Mouse (Mus musculus): ENCODE data around the gene Nemp1. TPM values are rescaled to one million over a fixed set of nuclear protein-coding genes. Genes with fewer than 3 reads are reported as not detected.
"Not testable (repeated sequence)": the region's sequence is repeated elsewhere in the genome, so short reads cannot be mapped to it uniquely, and the experiment has no call there.

Nemp1 gene
- polyA plus RNA-seq, 1 experiment from 2014 or later = 10.2 TPM

DNA sequence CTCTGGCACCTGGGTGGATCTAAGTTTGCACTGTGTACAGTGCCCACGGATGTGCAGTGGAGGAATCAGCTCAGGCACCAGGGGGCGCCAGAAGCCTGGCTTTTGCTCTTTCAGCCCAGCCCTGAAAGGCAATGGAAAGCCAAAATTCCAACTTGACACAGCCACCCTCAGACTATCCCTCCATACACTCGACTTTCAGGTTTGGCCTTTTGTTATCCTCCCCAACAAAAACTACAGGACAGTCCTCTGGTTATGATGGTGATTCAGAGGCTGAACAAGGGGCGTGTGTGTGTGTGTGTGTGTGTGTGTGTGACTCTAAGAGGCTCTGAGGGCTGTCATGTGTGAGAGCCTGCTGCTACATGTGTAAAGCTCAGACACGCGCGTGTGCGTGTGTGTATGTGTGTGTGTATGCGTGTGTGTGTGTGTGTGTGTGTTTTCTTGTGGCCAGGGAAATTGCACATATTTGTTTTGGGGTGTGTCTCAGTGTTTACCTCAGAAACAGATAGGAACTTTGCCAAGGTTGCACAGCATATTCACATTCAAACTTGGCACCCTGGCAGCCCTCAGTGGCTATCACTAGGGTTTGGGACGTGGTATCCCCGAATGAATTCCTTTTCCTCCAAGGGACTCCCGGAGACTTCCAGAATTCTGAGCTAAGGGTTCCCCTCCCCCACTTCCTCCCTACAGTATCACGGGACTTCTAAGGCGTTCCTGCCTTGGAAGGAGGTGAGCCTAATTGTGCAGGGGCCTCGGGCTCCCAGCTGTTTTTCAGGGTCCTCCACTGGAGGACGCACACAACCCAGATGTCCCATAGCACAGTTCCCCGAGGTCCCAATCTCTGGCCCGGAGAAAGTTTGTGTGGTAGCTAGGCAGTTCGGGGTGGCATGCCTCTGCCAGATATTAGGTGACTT is 24.6 kb upstream of the Nemp1 start:
- Histone ChIP-seq H3K4me1 (ENCODE audit: control insufficient read depth, insufficient read depth, low read length) (peaks cover 14% of the 10 kb centered on the region), H3K27ac (ENCODE audit: low read length) (peak overlapping the region; percentile 88), H3K36me3 (ENCODE audit: control insufficient read depth, insufficient read depth, low read length) (no peaks in the 10 kb centered on the region), H3K9ac (replicated peaks; ENCODE audit: low read depth, low read length) (peak overlapping the region; percentile 41; the same call in 1 of the 2 replicates), H3K9me3 (ENCODE audit: control insufficient read depth, low read depth, low read length) (no peaks in the 10 kb centered on the region), H3K4me3 (ENCODE audit: low read depth, low read length) (peak overlapping the region; percentile 48), H3K4me2 (replicated peaks; ENCODE audit: low read depth, low read length) (peak overlapping the region; percentile 66), H3K27me3 (ENCODE audit: control insufficient read depth, insufficient read depth, low read length) (no peaks in the 10 kb centered on the region)
- WGBS = 8% methylated on average over 19 of the region's 19 CpGs
- peak; percentile 77 for ATAC-seq (ENCODE audit: insufficient number of reproducible peaks, insufficient read depth, low FRiP score, low read depth)

DNA sequence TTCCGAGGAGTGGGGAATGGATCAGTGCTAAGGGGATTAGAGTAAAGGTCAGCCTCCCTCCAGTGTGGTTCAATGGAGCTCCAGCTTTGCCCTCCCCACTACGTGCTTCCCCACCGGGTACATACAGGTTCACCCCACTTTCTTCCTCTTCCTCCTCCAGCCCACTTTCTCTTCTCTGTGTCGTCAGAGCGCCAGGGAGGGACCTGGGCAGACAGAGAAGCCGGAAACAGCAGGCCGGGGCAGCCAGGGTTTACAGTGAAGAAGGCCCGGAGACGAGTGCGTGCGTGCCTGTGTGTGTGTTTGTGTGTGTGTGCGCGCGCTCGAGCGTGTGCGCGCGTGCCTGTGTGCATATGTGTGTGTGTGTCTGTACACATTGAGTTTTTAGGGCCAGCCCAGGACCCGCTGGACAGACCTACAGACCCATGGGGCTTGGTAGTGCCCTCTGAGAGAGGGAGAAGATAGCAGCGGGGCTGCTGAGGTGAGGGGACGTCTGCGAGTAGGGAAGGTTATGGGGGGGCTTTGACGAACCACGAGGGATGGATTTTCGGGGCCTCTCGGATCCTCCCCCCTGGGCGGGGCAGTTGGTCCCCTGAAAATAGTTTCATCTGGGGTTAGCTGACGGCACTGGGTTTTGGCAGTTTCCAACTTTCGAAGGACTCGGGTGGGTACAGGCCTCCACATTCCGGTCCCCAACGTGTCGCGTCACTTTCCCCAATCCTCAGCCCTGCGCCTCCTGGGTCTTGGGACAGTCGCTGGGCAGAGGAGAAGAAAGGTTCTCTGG is 23.7 kb upstream of the Nemp1 start, which contains the start of gene Stat6:
TSS of gene Stat6 (plus strand) at position 215 of the 781 bp plus-strand sequence.
- Histone ChIP-seq H3K27me3 (ENCODE audit: control insufficient read depth, insufficient read depth, low read length) (no peaks in the 10 kb centered on the region), H3K36me3 (ENCODE audit: control insufficient read depth, insufficient read depth, low read length) (peaks cover under 1% of the 10 kb centered on the region; the same call in 1 of the 2 replicates), H3K4me3 (ENCODE audit: low read depth, low read length) (peak within 1 kb of the TSS; percentile 48), H3K4me2 (replicated peaks; ENCODE audit: low read depth, low read length) (peak within 1 kb of the TSS; percentile 66), H3K9ac (replicated peaks; ENCODE audit: low read depth, low read length) (peak within 1 kb of the TSS; percentile 41), H3K27ac (ENCODE audit: low read length) (peak within 1 kb of the TSS; percentile 88), H3K4me1 (ENCODE audit: control insufficient read depth, insufficient read depth, low read length) (peaks cover 14% of the 10 kb centered on the region), H3K9me3 (ENCODE audit: control insufficient read depth, low read depth, low read length) (no peaks in the 10 kb centered on the region)
- 4% methylated on average over 35 of the region's 37 CpGs for WGBS
- peak; percentile 60 for ATAC-seq (ENCODE audit: insufficient number of reproducible peaks, insufficient read depth, low FRiP score, low read depth)

DNA sequence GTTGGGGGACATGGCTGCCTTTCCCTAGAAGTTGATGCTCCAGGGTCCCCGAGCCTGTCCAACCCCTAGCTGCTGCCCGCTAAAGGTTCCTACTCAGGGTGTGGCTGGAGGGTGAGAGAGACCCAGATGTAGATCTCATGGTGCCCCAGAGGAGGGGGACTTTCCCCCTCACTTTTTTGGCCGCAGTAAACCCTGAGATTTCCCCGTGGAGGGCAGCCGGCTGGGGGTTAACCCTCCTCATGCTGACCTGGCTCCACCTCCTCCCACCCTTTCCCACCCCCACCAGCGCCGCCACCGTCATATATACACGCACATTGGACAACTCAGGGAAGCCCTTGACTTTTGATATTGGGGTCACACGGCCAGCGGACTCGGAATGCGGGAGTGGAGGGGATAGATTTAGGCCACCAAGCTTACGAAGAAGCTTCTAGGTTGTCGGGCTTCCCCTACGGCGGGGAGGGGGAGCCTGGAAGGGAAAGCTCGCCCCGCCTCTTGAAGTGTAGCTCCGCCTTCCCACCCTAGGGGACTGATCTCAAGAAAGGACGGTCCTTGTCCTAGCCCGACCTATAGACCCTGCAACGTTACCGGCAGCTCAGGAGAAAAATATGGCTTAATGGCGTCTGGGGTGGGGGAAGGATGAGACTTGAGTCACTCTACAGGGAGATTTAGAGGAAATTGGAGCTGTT is 23.0 kb upstream of the Nemp1 start:
- H3K27me3 ChIP-seq (ENCODE audit: control insufficient read depth, insufficient read depth, low read length) = no peaks in the 10 kb centered on the region
- peaks cover 14% of the 10 kb centered on the region for H3K4me1 ChIP-seq (ENCODE audit: control insufficient read depth, insufficient read depth, low read length)
- H3K27ac ChIP-seq (ENCODE audit: low read length) = peak overlapping the region; percentile 88
- H3K9me3 ChIP-seq (ENCODE audit: control insufficient read depth, low read depth, low read length) = no peaks in the 10 kb centered on the region
- peak; percentile 73 for ATAC-seq (ENCODE audit: insufficient number of reproducible peaks, insufficient read depth, low FRiP score, low read depth)
- H3K9ac ChIP-seq (replicated peaks; ENCODE audit: low read depth, low read length) = peak overlapping the region; percentile 41
- peak overlapping the region; percentile 48 for H3K4me3 ChIP-seq (ENCODE audit: low read depth, low read length)
- 2% methylated on average over 25 of the region's 25 CpGs for WGBS
- peaks cover 3% of the 10 kb centered on the region; the same call in 1 of the 2 replicates for H3K36me3 ChIP-seq (ENCODE audit: control insufficient read depth, insufficient read depth, low read length)
- H3K4me2 ChIP-seq (replicated peaks; ENCODE audit: low read depth, low read length) = peak overlapping the region; percentile 66

DNA sequence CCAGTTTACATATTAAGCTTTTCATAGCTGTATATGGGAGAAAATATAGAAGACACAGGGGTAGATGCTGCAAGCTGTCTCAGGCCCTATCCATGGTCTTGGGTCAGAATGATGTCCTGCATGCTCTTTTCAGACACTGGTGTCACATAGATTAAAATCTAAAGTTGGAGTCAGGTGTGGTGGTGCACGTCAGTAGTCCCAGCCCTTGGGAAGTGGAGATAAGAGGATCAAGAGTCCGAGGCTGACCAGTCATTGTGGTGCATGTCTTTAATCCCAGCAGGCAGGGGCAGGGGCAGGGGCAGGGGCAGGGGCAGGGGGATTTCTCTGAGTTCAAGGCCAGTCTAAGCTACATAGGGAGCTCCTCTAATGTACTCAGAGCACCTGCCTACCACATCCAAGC is 20.9 kb upstream of the Nemp1 start:
- Histone ChIP-seq H3K36me3 (ENCODE audit: control insufficient read depth, insufficient read depth, low read length) (peaks cover 11% of the 10 kb centered on the region; the same call in 1 of the 2 replicates), H3K27ac (ENCODE audit: low read length) (no peak overlapping the region), H3K4me1 (ENCODE audit: control insufficient read depth, insufficient read depth, low read length) (peaks cover 14% of the 10 kb centered on the region), H3K9ac (replicated peaks; ENCODE audit: low read depth, low read length) (no peak overlapping the region; the same call in 1 of the 2 replicates), H3K4me3 (ENCODE audit: low read depth, low read length) (no peak overlapping the region), H3K4me2 (replicated peaks; ENCODE audit: low read depth, low read length) (no peak overlapping the region), H3K27me3 (ENCODE audit: control insufficient read depth, insufficient read depth, low read length) (no peaks in the 10 kb centered on the region), H3K9me3 (ENCODE audit: control insufficient read depth, low read depth, low read length) (no peaks in the 10 kb centered on the region)
- ATAC-seq (ENCODE audit: insufficient number of reproducible peaks, insufficient read depth, low FRiP score, low read depth) = no peak
- WGBS = 67% methylated on average over 2 of the region's 2 CpGs

DNA sequence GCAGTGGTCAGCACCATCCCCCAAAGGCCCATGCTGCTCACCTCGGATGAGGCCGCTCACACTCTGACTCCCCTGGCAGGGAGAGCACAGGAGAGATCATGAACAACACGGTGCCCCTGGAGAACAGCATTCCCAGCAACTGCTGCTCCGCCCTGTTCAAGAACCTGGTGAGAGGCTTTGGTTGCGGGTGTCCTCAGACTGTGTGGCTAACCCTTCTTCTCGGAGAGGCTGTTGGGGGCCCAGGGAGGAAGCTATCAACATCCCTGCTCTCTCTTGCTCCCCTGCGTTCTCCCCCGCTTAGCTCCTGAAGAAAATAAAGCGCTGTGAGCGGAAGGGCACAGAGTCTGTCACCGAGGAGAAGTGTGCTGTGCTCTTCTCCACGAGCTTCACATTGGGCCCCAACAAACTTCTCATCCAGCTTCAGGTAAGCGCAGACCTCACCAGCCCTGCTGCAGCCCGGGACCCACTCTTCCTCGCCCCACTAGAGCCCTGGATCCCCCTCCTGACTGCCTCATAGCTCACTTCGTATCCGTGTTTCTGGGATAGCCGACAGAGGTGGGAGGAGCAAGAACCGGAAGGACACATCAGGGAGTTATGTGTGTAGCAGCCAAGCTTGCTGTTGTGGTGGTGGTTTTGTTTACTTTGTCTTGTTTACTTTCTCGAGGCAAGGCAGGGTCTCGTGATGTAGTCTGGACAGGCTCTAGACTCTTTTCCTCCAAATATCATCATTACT is 13.6 kb upstream of the Nemp1 start:
- 0 out of 2 replicates have a peak overlapping the region, but pooled peaks have one; percentile 3 for H3K4me2 ChIP-seq (replicated peaks; ENCODE audit: low read depth, low read length)
- H3K9me3 ChIP-seq (ENCODE audit: control insufficient read depth, low read depth, low read length) = no peaks in the 10 kb centered on the region
- no peak overlapping the region for H3K9ac ChIP-seq (replicated peaks; ENCODE audit: low read depth, low read length)
- H3K4me1 ChIP-seq (ENCODE audit: control insufficient read depth, insufficient read depth, low read length) = peaks cover 7% of the 10 kb centered on the region; the same call in 1 of the 2 replicates
- WGBS = 37% methylated on average over 21 of the region's 21 CpGs
- peaks cover 41% of the 10 kb centered on the region for H3K36me3 ChIP-seq (ENCODE audit: control insufficient read depth, insufficient read depth, low read length)
- 0 out of 2 replicates have a peak overlapping the region, but pooled peaks have one; percentile 10 for H3K27ac ChIP-seq (ENCODE audit: low read length)
- no peaks in the 10 kb centered on the region for H3K27me3 ChIP-seq (ENCODE audit: control insufficient read depth, insufficient read depth, low read length)
- no peak overlapping the region for H3K4me3 ChIP-seq (ENCODE audit: low read depth, low read length)
- ATAC-seq (ENCODE audit: insufficient number of reproducible peaks, insufficient read depth, low FRiP score, low read depth) = no peak

DNA sequence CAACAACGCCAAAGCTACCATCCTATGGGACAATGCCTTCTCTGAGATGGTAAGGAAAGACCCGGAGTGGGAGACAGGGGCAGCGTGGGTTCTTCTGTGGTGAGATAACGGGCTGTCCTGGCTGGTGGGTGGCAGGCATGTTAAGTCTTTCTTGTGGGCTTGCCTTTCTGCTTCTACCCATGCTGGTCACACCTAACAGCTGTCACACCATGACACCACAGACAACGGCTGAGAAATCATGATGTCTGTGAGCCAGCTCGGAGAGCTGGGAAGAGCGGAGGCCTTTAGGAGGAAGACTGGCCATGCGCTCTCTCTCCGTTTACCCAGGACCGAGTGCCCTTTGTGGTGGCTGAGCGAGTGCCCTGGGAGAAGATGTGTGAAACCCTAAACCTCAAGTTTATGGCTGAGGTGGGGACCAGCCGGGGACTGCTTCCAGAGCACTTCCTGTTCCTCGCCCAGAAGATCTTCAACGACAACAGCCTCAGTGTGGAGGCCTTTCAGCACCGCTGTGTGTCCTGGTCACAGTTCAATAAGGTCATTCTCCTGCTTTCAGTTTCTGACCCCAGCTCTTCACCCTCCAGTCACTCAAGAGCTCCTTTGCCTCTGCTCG is 11.6 kb upstream of the Nemp1 start:
- H3K9ac ChIP-seq (replicated peaks; ENCODE audit: low read depth, low read length) = no peak overlapping the region
- H3K4me3 ChIP-seq (ENCODE audit: low read depth, low read length) = no peak overlapping the region
- H3K27ac ChIP-seq (ENCODE audit: low read length) = no peak overlapping the region
- H3K27me3 ChIP-seq (ENCODE audit: control insufficient read depth, insufficient read depth, low read length) = no peaks in the 10 kb centered on the region
- WGBS = 78% methylated on average over 16 of the region's 16 CpGs
- H3K4me2 ChIP-seq (replicated peaks; ENCODE audit: low read depth, low read length) = no peak overlapping the region
- H3K9me3 ChIP-seq (ENCODE audit: control insufficient read depth, low read depth, low read length) = no peaks in the 10 kb centered on the region
- H3K36me3 ChIP-seq (ENCODE audit: control insufficient read depth, insufficient read depth, low read length) = peaks cover 42% of the 10 kb centered on the region
- peaks cover 7% of the 10 kb centered on the region; the same call in 1 of the 2 replicates for H3K4me1 ChIP-seq (ENCODE audit: control insufficient read depth, insufficient read depth, low read length)
- no peak for ATAC-seq (ENCODE audit: insufficient number of reproducible peaks, insufficient read depth, low FRiP score, low read depth)

DNA sequence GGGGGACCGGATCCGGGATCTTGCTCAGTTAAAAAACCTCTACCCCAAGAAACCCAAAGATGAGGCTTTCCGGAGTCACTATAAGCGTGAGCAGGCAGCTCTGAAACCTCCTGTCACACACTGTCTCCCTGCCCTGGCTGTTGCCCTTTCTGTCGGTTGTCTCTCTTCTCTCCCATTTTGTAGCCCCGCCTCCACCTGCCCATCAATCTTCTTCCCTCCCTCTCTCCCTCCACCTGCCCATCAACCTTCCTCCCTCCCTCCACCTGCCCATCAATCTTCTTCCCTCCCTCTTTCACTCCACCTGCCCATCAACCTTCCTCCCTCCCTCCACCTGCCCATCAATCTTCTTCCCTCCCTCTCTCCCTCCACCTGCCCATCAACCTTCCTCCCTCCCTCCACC is 9.1 kb upstream of the Nemp1 start:
- H3K4me1 ChIP-seq (ENCODE audit: control insufficient read depth, insufficient read depth, low read length) = peaks cover 27% of the 10 kb centered on the region
- H3K27me3 ChIP-seq (ENCODE audit: control insufficient read depth, insufficient read depth, low read length); H3K9ac ChIP-seq (replicated peaks; ENCODE audit: low read depth, low read length); H3K4me3 ChIP-seq (ENCODE audit: low read depth, low read length); ATAC-seq (ENCODE audit: insufficient number of reproducible peaks, insufficient read depth, low FRiP score, low read depth); H3K9me3 ChIP-seq (ENCODE audit: control insufficient read depth, low read depth, low read length); H3K4me2 ChIP-seq (replicated peaks; ENCODE audit: low read depth, low read length); H3K27ac ChIP-seq (ENCODE audit: low read length): not testable (repeated sequence)
- WGBS = 58% methylated on average over 6 of the region's 6 CpGs
- H3K36me3 ChIP-seq (ENCODE audit: control insufficient read depth, insufficient read depth, low read length) = peaks cover 33% of the 10 kb centered on the region
